Mouse (Mus musculus) stomach, embryonic 15.5 days (tissue): ENCODE results near the gene Gm21312. TPM values are rescaled to one million over a fixed set of nuclear protein-coding genes. Genes with fewer than 3 reads are reported as not detected.
"Not testable (repeated sequence)": the region's sequence is repeated elsewhere in the genome, so short reads cannot be mapped to it uniquely, and the experiment has no call there.

ENCODE experiments used
- ATAC-seq: fragments of 200-750 bp; cut with Nextera tagmentation; 2 replicates; pipeline ENCODE4 v1.8.0; 2017; ENCODE audit warnings: low read depth, moderate number of reproducible peaks, moderate TSS enrichment; ENCODE audit not compliant: insufficient read depth, low FRiP score
- H3K27ac ChIP-seq: fragments of 300-500 bp; sonication (generic); 2 replicates; pipeline ENCODE4 v1.5.1; 2015; ENCODE audit warnings: mild to moderate bottlenecking, inconsistent platforms
- H3K27me3 ChIP-seq: fragments of 300-500 bp; sonication (generic); replicated peaks from 2 replicates; pipeline ENCODE4 v1.6.1; 2015; ENCODE audit warnings: inconsistent platforms
- H3K36me3 ChIP-seq: fragments of 300-500 bp; sonication (generic); 2 replicates; pipeline ENCODE4 v1.6.1; 2015; ENCODE audit warnings: inconsistent platforms
- H3K4me1 ChIP-seq: fragments of 300-500 bp; sonication (generic); 2 replicates; pipeline ENCODE4 v1.6.1; 2015; ENCODE audit warnings: inconsistent platforms
- H3K4me2 ChIP-seq: fragments of 300-500 bp; sonication (generic); 2 replicates; pipeline ENCODE4 v1.6.1; 2015; ENCODE audit warnings: mild to moderate bottlenecking, inconsistent platforms
- H3K4me3 ChIP-seq: fragments of 300-500 bp; sonication (generic); replicated peaks from 2 replicates; pipeline ENCODE4 v1.5.1; 2015; ENCODE audit warnings: inconsistent platforms
- H3K9ac ChIP-seq: fragments of 300-500 bp; sonication (generic); 2 replicates; pipeline ENCODE4 v1.6.1; 2015; ENCODE audit warnings: inconsistent platforms
- H3K9me3 ChIP-seq: fragments of 300-500 bp; sonication (generic); 2 replicates; pipeline ENCODE4 v1.6.1; 2016; ENCODE audit warnings: inconsistent platforms
- WGBS: fragments of 180-500 bp; shearing (Covaris S2); methylation state at CpG from one replicate; pipeline ENCODE4 v1.1.7; 2015; 5-methylcytosine and 5-hydroxymethylcytosine counted together
- polyA plus RNA-seq: library from polyadenylated mRNA; unstranded; fragments of >200 nt; fragmentation: Nextera tagmentation; extraction: Ambion mirVana; gene quantifications from 2 replicates; pipeline ENCODE4 v1.2.1, GENCODE M21; 2015

Gm21312 gene
- polyA plus RNA-seq, result not detected in 2 replicates

- WGBS, result no CpG with 5 or more reads among the region's 3 CpGs
- not testable (repeated sequence) for H3K9ac ChIP-seq, H3K4me2 ChIP-seq, H3K36me3 ChIP-seq, ATAC-seq, H3K4me1 ChIP-seq, H3K4me3 ChIP-seq, H3K27ac ChIP-seq, H3K27me3 ChIP-seq, H3K9me3 ChIP-seq
Observed at GRCm38 (mm10) chr10:104176724-104177123, at the start of gene Gm21312. TSS of gene Gm21312 (plus strand) at chr10:104177024.

- not testable (repeated sequence) for H3K36me3 ChIP-seq, H3K4me2 ChIP-seq, H3K9me3 ChIP-seq, H3K4me3 ChIP-seq, H3K27ac ChIP-seq, H3K4me1 ChIP-seq, ATAC-seq, H3K27me3 ChIP-seq, H3K9ac ChIP-seq
- no CpG with 5 or more reads among the region's 3 CpGs for WGBS
Observed at GRCm38 (mm10) chr10:104142687-104143086, 34.1 kb upstream of the Gm21312 start, which contains the start of gene Gm21293. TSS of gene Gm21293 (plus strand) at chr10:104142987.

- H3K9me3 ChIP-seq, H3K4me3 ChIP-seq, ATAC-seq, H3K27ac ChIP-seq, H3K4me1 ChIP-seq, H3K27me3 ChIP-seq, H3K9ac ChIP-seq, H3K4me2 ChIP-seq, H3K36me3 ChIP-seq: not testable (repeated sequence)
- WGBS, result no CpG with 5 or more reads among the region's 3 CpGs
Observed at GRCm38 (mm10) chr10:104151197-104151596, 25.6 kb upstream of the Gm21312 start, which contains the start of gene Gm6763. TSS of gene Gm6763 (plus strand) at chr10:104151497.

GRCm38 (mm10) chr10:104159706-104160105 lies 17.1 kb upstream of the Gm21312 start, which contains the start of gene Gm8764:
TSS of gene Gm8764 (plus strand) at chr10:104160006.
- ATAC-seq, H3K9me3 ChIP-seq, H3K4me3 ChIP-seq, H3K27me3 ChIP-seq, H3K36me3 ChIP-seq, H3K4me2 ChIP-seq, H3K27ac ChIP-seq, H3K9ac ChIP-seq, H3K4me1 ChIP-seq: not testable (repeated sequence)
- no CpG with 5 or more reads among the region's 3 CpGs for WGBS

GRCm38 (mm10) chr10:104168215-104168614 lies 8.6 kb upstream of the Gm21312 start, which contains the start of gene Gm21304:
TSS of gene Gm21304 (plus strand) at chr10:104168515.
- not testable (repeated sequence) for H3K27me3 ChIP-seq, H3K4me2 ChIP-seq, H3K36me3 ChIP-seq, H3K27ac ChIP-seq, H3K9ac ChIP-seq, H3K9me3 ChIP-seq, H3K4me1 ChIP-seq, ATAC-seq, H3K4me3 ChIP-seq
- WGBS, result no CpG with 5 or more reads among the region's 3 CpGs

GRCm38 (mm10) chr10:104185233-104185632 lies 8.4 kb downstream of the Gm21312 start, which contains the start of gene Gm20765:
TSS of gene Gm20765 (plus strand) at chr10:104185533.
- not testable (repeated sequence) for H3K36me3 ChIP-seq, ATAC-seq, H3K27ac ChIP-seq, H3K9ac ChIP-seq, H3K27me3 ChIP-seq, H3K4me3 ChIP-seq, H3K4me1 ChIP-seq, H3K9me3 ChIP-seq, H3K4me2 ChIP-seq
- no CpG with 5 or more reads among the region's 3 CpGs for WGBS

- not testable (repeated sequence) for H3K4me2 ChIP-seq, H3K4me1 ChIP-seq, H3K36me3 ChIP-seq, H3K27ac ChIP-seq, ATAC-seq, H3K4me3 ChIP-seq, H3K9me3 ChIP-seq, H3K9ac ChIP-seq, H3K27me3 ChIP-seq
- no CpG with 5 or more reads among the region's 3 CpGs for WGBS
Observed at GRCm38 (mm10) chr10:104193742-104194141, 16.9 kb downstream of the Gm21312 start, which contains the start of gene Gm4340. TSS of gene Gm4340 (plus strand) at chr10:104194042.

- no peaks in the 10 kb centered on the region for H3K4me1 ChIP-seq
- no peak overlapping the region for H3K4me2 ChIP-seq
- 88% methylated on average over 1 of the region's 1 CpGs for WGBS
- no peak overlapping the region for H3K4me3 ChIP-seq
- no peaks in the 10 kb centered on the region for H3K9me3 ChIP-seq
- no peak overlapping the region for H3K9ac ChIP-seq
- H3K27me3 ChIP-seq, result no peaks in the 10 kb centered on the region
- no peak for ATAC-seq
- H3K27ac ChIP-seq, result no peak overlapping the region
- H3K36me3 ChIP-seq, result no peaks in the 10 kb centered on the region
Observed at GRCm38 (mm10) chr10:104209655-104210054, 32.8 kb downstream of the Gm21312 start.

GRCm38 (mm10) chr10:104210268-104210990 lies 33.6 kb downstream of the Gm21312 start:
- no peaks in the 10 kb centered on the region for H3K4me1 ChIP-seq
- WGBS, result 74% methylated on average over 3 of the region's 3 CpGs
- no peak for ATAC-seq
- H3K4me2 ChIP-seq, result no peak overlapping the region
- H3K9ac ChIP-seq, result no peak overlapping the region
- no peaks in the 10 kb centered on the region for H3K27me3 ChIP-seq
- no peaks in the 10 kb centered on the region for H3K9me3 ChIP-seq
- H3K27ac ChIP-seq, result no peak overlapping the region
- H3K4me3 ChIP-seq, result no peak overlapping the region
- H3K36me3 ChIP-seq, result no peaks in the 10 kb centered on the region

- ATAC-seq, result no peak
- Histone ChIP-seq H3K4me1 (no peaks in the 10 kb centered on the region), H3K27me3 (no peaks in the 10 kb centered on the region), H3K9ac (no peak overlapping the region), H3K27ac (no peak overlapping the region), H3K4me2 (no peak overlapping the region), H3K4me3 (no peak overlapping the region), H3K9me3 (no peaks in the 10 kb centered on the region), H3K36me3 (no peaks in the 10 kb centered on the region)
- 90% methylated on average over 5 of the region's 5 CpGs for WGBS
Observed at GRCm38 (mm10) chr10:104214527-104214926, 37.7 kb downstream of the Gm21312 start.

- WGBS, result 72% methylated on average over 6 of the region's 6 CpGs
- Histone ChIP-seq H3K9ac (no peak overlapping the region), H3K4me2 (no peak overlapping the region), H3K9me3 (no peaks in the 10 kb centered on the region), H3K27me3 (no peaks in the 10 kb centered on the region), H3K36me3 (no peaks in the 10 kb centered on the region), H3K27ac (no peak overlapping the region), H3K4me1 (no peaks in the 10 kb centered on the region), H3K4me3 (no peak overlapping the region)
- no peak for ATAC-seq
Observed at GRCm38 (mm10) chr10:104220303-104221021, 43.6 kb downstream of the Gm21312 start.
